Comparison of ENCODE assay signal across 10 mouse cellular contexts in the genomic region with DNA sequence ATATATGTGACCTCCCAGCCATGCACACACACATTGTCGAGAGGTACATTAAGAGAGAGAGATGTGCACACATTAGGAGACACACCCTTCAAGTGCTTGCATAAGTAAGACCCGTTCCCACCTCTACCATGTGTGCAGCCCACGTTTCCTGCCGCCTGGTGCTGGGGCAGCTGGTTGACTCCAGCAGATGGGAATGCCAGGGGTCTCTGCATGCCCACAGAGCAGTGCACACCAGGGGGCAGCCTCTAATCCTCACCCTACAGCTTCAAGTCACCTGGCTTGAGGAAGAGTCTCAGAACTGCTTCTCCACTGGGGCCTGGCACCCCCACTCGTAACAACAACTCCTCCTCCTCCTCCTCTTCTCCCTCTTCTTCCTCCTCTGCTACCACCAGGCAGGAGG. TPM values are rescaled to one million over a fixed set of nuclear protein-coding genes. Genes with fewer than 3 reads are reported as not detected.
DNase-seq lines count a peak whose midpoint lies in the region; ATAC-seq and TF ChIP-seq lines count a peak whose summit lies in the region.
"Had no signal": no experiment of that assay in that cellular context is flagged by ENCODE, and none has a peak within 500 bp of the region (broad histone marks: within the 10 kb centered on the region; RNA-seq: fewer than 3 reads in every experiment).

No protein-coding gene starts in this region.

- peaks cover 10% of the 10 kb centered on the region for H3K36me3 ChIP-seq in forebrain, embryonic 12.5 days (replicated peaks)
- H3K36me3 ChIP-seq in forebrain, embryonic 11.5 days (ENCODE audit: control insufficient read depth, insufficient read depth, low read length): no peaks in the 10 kb centered on the region
- no peaks in the 10 kb centered on the region for H3K36me3 ChIP-seq in lung, postnatal 0 days (ENCODE audit: insufficient read depth, low read length)
- H3K36me3 ChIP-seq in heart, embryonic 16.5 days (ENCODE audit: control insufficient read depth, insufficient read depth): no peaks in the 10 kb centered on the region
- no peaks in the 10 kb centered on the region for H3K36me3 ChIP-seq in myocyte (ENCODE audit: control insufficient read depth, insufficient read depth)
- H3K36me3 ChIP-seq: hindbrain, embryonic 15.5 days had no signal

- intact Hi-C loops in left cerebral cortex, postnatal 4 days (cut with DNase I): no loop called here

- H3K4me3 ChIP-seq in forebrain, embryonic 12.5 days (replicated peaks): no peak overlapping the region
- H3K4me3 ChIP-seq in forebrain, embryonic 11.5 days (ENCODE audit: low read depth, low read length): no peak overlapping the region
- no peak overlapping the region for H3K4me3 ChIP-seq in lung, postnatal 0 days (ENCODE audit: low read depth, low read length)
- no peak overlapping the region for H3K4me3 ChIP-seq in heart, embryonic 16.5 days (ENCODE audit: low read length)
- no peak overlapping the region for H3K4me3 ChIP-seq in myocyte
- H3K4me3 ChIP-seq: hindbrain, embryonic 15.5 days had no signal

- TF ChIP-seq CTCF in lung, postnatal 0 days (IDR thresholded peaks at IDR 0.05): peak; percentile 54

- peak overlapping the region; percentile 54; the same call in 1 of the 2 replicates for H3K27ac ChIP-seq in forebrain, embryonic 12.5 days
- H3K27ac ChIP-seq in forebrain, embryonic 11.5 days (ENCODE audit: low read depth, low read length): no peak overlapping the region
- H3K27ac ChIP-seq in lung, postnatal 0 days (ENCODE audit: low read length): peak overlapping the region; percentile 90
- peak overlapping the region; percentile 54 for H3K27ac ChIP-seq in heart, embryonic 16.5 days (ENCODE audit: low read length)
- H3K27ac ChIP-seq: hindbrain, embryonic 15.5 days had no signal

- 21% methylated on average over 5 of the region's 5 CpGs for WGBS in forebrain, embryonic 12.5 days
- 22% methylated on average over 5 of the region's 5 CpGs for WGBS in forebrain, embryonic 11.5 days
- 45% methylated on average over 5 of the region's 5 CpGs for WGBS in lung, postnatal 0 days
- WGBS in heart, embryonic 16.5 days: 39% methylated on average over 5 of the region's 5 CpGs

- no peak for TF ChIP-seq EP300 in lung, postnatal 0 days (IDR thresholded peaks at IDR 0.05)

- peaks cover 19% of the 10 kb centered on the region for H3K79me2 ChIP-seq in myocyte (ENCODE audit: control insufficient read depth, insufficient read depth)

- DNase-seq in forebrain, embryonic 11.5 days (ENCODE audit: low spot score): no peak
- DNase-seq in lung, postnatal 0 days (ENCODE audit: low spot score): peak; percentile 46
- DNase-seq in lung, postnatal 4 days: no peak
- DNase-seq in adipocyte (ENCODE audit: low spot score): no peak
- DNase-seq in left cerebral cortex, postnatal 4 days: no peak
- DNase-seq: thymus, adult 2 months had no signal

- H3K4me2 ChIP-seq in forebrain, embryonic 12.5 days: 0 out of 2 replicates have a peak overlapping the region, but pooled peaks have one; percentile 13
- H3K4me2 ChIP-seq in forebrain, embryonic 11.5 days (ENCODE audit: low read depth, low read length, severe bottlenecking): no peak overlapping the region
- H3K4me2 ChIP-seq in lung, postnatal 0 days (replicated peaks; ENCODE audit: low read depth, low read length): peak overlapping the region; percentile 37
- peak overlapping the region; percentile 31 for H3K4me2 ChIP-seq in heart, embryonic 16.5 days (ENCODE audit: low read depth, low read length)
- peak overlapping the region; percentile 83 for H3K4me2 ChIP-seq in myocyte (ENCODE audit: low read depth)
- H3K4me2 ChIP-seq: hindbrain, embryonic 15.5 days had no signal

- 0 out of 2 replicates have a peak overlapping the region, but pooled peaks have one; percentile 18 for H3K9ac ChIP-seq in forebrain, embryonic 12.5 days
- no peak overlapping the region for H3K9ac ChIP-seq in forebrain, embryonic 11.5 days (ENCODE audit: low read length)
- H3K9ac ChIP-seq in lung, postnatal 0 days (replicated peaks; ENCODE audit: low read depth): 0 out of 2 replicates have a peak overlapping the region, but pooled peaks have one; percentile 2
- H3K9ac ChIP-seq in heart, embryonic 16.5 days (ENCODE audit: low read length): peak overlapping the region; percentile 48; the same call in 1 of the 2 replicates
- H3K9ac ChIP-seq: hindbrain, embryonic 15.5 days had no signal

- H3K4me1 ChIP-seq in forebrain, embryonic 12.5 days: peaks cover 91% of the 10 kb centered on the region
- peaks cover 54% of the 10 kb centered on the region for H3K4me1 ChIP-seq in forebrain, embryonic 11.5 days (replicated peaks; ENCODE audit: control insufficient read depth, insufficient read depth, low read length)
- peaks cover 77% of the 10 kb centered on the region for H3K4me1 ChIP-seq in lung, postnatal 0 days (ENCODE audit: insufficient read depth, low read depth, low read length)
- H3K4me1 ChIP-seq in heart, embryonic 16.5 days (ENCODE audit: control insufficient read depth, insufficient read depth, low read length): peaks cover 79% of the 10 kb centered on the region

- peak; percentile 12 for TF ChIP-seq POLR2A in myocyte (IDR thresholded peaks at IDR 0.05; ENCODE audit: insufficient read length, low read depth)

- no peak overlapping the region for H3ac ChIP-seq in myocyte (ENCODE audit: control insufficient read depth, insufficient read length)

- no peaks in the 10 kb centered on the region for H3K27me3 ChIP-seq in forebrain, embryonic 12.5 days
- H3K27me3 ChIP-seq in forebrain, embryonic 11.5 days (ENCODE audit: control insufficient read depth, insufficient read depth, low read length): no peaks in the 10 kb centered on the region
- H3K27me3 ChIP-seq in lung, postnatal 0 days (replicated peaks; ENCODE audit: insufficient read depth, low read length): no peaks in the 10 kb centered on the region
- no peaks in the 10 kb centered on the region for H3K27me3 ChIP-seq in heart, embryonic 16.5 days (ENCODE audit: control insufficient read depth, insufficient read depth, low read length)
- H3K27me3 ChIP-seq in myocyte (ENCODE audit: control insufficient read depth, insufficient read depth, insufficient read length): no peaks in the 10 kb centered on the region
- H3K27me3 ChIP-seq: hindbrain, embryonic 15.5 days had no signal

- no peaks in the 10 kb centered on the region for H3K9me3 ChIP-seq in forebrain, embryonic 12.5 days
- H3K9me3 ChIP-seq in forebrain, embryonic 11.5 days (ENCODE audit: control insufficient read depth, low read length): no peaks in the 10 kb centered on the region
- no peaks in the 10 kb centered on the region for H3K9me3 ChIP-seq in lung, postnatal 0 days (ENCODE audit: low read length)
- H3K9me3 ChIP-seq in heart, embryonic 16.5 days (replicated peaks; ENCODE audit: control insufficient read depth, low read length): no peaks in the 10 kb centered on the region
- H3K9me3 ChIP-seq: hindbrain, embryonic 15.5 days had no signal

- ATAC-seq in forebrain, embryonic 12.5 days (ENCODE audit: low FRiP score): no peak
- no peak for ATAC-seq in forebrain, embryonic 11.5 days (replicated peaks; ENCODE audit: low FRiP score)
- peak; percentile 45 for ATAC-seq in lung, postnatal 0 days
- ATAC-seq in heart, embryonic 16.5 days (replicated peaks; ENCODE audit: extremely low read depth, insufficient read depth, low FRiP score): no peak

TF ChIP-seq in myocyte, 11 proteins besides CTCF, POLR2A, EP300 and RAD21:
- TF ChIP-seq TCF12 (IDR thresholded peaks at IDR 0.05; ENCODE audit: insufficient read depth, poor library complexity, severe bottlenecking) (no peak), MYOD1 (IDR thresholded peaks at IDR 0.05; ENCODE audit: control insufficient read depth in 1 of 3, insufficient read length in 2 of 3, low read depth in 2 of 3) (peak in 2 of 3 experiments; percentile 35 to 72), MYOG (IDR thresholded peaks at IDR 0.05; ENCODE audit: control insufficient read depth in 1 of 3, insufficient read depth in 1 of 3, insufficient read length in 2 of 3, low read depth in 2 of 3) (peak in 2 of 3 experiments; percentile 47 to 69)

RNA-seq across cellular contexts. Expression of gene Bahcc1, which starts 19.7 kb away (rescaled TPM):
- 23.5 and 24.0 TPM in 2 replicates for polyA plus RNA-seq in forebrain, embryonic 12.5 days (2016; fragmentation: Nextera tagmentation; extraction: Ambion mirVana)
- polyA plus RNA-seq in forebrain, embryonic 11.5 days (2014; fragmentation: Nextera tagmentation; extraction: Ambion mirVana): 25.2 and 30.3 TPM in 2 replicates
- polyA plus RNA-seq in lung, postnatal 0 days (2015; fragmentation: Nextera tagmentation; extraction: Ambion mirVana): 5.9 and 6.6 TPM in 2 replicates
- polyA plus RNA-seq in heart, embryonic 16.5 days (2015; fragmentation: Nextera tagmentation; extraction: Ambion mirVana): 4.6 and 4.7 TPM in 2 replicates
- 6.3 TPM for polyA plus RNA-seq in myocyte (2012; fragmentation: generic; extraction: Trizol)
- total RNA-seq in left cerebral cortex, postnatal 4 days (2021): 10 to 100 TPM; 36.5 to 39.5 TPM
